Mouse (Mus musculus) mesoderm, embryonic 11.5 days (tissue): Measurements from ENCODE around the gene Slamf6.
"Not testable (repeated sequence)": the region's sequence is repeated elsewhere in the genome, so short reads cannot be mapped to it uniquely, and the experiment has no call there.

Experiments
- DNase-seq: peaks from one replicate; pipeline ENCODE4 v3.0.0-alpha.2; 2012; ENCODE audit warnings: low read depth, low spot score

Slamf6 gene

DNA sequence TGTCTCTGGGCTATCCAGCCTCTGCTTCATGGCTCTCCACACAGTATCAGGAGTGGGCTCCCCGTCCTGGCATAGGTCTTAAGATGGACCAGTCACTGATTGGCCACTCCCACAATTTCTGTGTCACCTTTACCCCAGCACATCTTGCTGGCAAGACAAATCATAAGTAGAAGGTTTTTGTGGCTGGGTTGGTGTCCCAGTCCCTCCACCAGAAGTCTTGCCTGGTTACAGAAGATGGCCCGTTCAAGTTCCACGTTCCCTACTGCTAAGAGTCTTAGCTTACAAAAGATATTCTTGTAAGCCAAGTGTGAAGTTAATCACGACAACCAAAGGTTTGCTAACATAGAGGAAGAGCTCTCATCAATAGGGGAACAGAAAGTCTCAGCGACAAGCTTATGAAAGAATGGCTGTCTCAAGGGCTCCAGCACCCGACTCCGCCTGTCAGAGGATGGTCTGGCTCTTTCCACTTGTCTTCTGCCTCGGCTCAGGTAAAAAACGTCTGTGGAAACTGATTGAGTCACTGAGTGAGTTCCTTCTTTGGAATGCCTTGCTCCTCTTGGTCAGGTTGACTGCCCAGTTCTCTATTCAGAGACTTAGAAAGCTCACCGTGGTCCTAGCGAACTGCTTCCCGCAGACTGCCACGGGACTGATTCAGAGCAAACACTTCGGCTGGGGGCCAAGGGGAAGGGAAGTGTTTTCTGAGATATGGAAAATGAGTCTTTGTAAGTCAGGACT lies at the start of gene Slamf6:
Slamf6 (plus strand) TSS at position 211 of the 735 bp plus-strand sequence.
- no peak for DNase-seq

DNA sequence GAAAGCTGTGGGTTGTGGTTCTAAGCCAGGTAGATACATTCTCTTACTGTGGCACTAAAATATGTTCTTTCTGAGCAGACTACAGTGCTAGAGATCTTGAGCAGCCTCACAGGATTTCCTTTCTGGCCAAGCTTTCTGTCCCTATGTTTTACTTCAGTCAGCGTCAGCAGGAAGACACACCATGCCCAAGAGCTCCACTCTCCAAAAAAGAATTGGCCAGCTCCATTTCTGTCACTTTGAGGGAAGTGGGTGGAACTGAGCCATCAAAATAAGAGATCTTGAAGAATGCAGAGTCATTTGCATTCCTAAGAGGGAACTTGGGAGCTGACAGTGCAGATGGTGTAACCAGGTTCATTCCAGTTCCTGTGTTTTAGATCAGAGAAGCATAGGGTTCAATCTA lies 30.3 kb upstream of the Slamf6 start:
- DNase-seq: no peak

GRCm38 (mm10) chr1:171895364-171895763 lies 22.0 kb upstream of the Slamf6 start, which contains the start of gene Gm10521:
Gm10521 (plus strand) TSS chr1:171895664.
- DNase-seq: not testable (repeated sequence)

DNA sequence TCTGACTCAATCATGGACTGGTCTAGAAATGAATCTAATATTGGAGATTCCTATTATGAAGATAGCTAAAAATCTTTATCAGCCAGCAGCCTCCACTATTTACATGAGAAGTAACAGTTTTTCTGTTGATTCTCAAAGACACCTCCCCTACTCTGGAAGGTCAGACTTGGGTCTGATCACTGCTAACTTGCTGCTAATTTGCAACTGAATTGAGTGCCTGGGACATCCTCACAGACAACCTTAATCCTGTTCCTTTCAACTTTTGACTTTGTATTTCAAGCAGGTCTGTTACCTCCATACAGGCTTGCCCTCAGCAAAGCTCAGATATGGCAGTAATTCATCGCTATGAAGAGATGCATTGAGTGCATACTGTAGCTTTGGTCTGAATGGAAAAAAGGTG lies 13.3 kb upstream of the Slamf6 start:
- DNase-seq: no peak

DNA sequence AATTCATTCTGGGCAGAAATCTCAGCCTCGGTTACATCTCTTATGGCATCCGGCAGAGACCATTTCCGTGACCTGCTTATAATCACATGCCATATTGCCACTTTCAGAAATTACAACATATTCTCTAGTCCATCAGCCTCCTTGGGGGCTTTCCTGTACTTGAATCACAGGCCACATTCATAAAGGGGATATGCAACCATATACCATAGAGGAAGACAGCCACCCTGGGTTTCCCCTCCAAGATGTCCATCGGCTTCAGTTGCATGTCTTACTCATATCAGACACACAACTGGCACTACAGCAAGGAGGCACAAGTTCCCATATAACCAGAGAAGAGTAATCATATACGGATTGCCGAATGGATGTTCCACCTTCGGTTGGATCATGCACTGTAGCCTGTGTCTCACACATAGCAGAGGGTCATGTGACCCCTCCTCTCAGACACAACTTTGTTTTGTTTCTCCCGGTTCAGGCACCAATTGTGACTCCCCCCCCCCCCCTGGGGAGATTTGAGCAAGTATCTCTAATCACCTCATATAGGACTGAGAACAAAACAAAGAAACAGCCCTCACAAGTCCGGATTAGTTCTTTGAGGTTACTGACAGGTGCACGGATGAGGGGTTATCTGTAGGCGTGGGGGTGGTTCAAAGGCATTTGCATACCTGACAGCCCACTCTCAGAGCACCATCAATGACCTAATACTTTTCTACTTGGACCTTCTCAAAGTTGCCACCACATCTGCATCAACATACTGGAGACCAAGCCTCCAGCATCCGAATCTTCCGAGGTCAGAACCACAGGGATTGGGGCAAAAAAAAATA lies 1.5 kb upstream of the Slamf6 start:
- no peak for DNase-seq

- DNase-seq: no peak
Measured at GRCm38 (mm10) chr1:171918136-171918920, 1.0 kb downstream of the Slamf6 start.

GRCm38 (mm10) chr1:171919193-171919592 lies 1.9 kb downstream of the Slamf6 start:
- no peak for DNase-seq

DNA sequence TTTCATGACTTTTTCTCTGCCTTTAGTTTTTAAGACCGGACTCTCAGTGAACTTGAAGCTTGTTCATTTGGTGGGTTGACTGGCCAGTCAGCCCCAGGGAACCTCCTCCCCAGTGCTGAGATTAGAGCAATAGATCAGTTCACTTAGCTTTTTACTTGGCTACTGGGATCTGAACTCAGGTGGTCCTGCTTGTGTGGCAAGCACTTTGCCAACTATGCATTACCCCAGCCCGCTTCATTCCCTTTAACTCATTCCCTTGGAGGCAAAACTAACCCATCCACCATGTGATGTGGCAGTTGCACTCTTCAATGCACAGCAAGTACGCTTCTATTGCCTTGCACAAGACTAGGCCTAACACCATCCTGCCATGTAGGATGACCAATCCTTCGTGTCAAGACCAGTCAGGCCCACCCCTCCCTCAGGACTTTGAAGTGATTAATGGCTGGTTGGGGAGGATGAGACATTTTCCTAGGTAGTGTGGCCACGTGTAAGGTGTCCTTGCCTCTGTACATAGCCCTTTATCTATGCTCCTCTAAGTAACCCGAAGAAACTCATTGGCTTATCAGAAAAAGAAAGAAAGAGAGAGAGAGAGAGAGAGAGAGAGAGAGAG lies 2.7 kb downstream of the Slamf6 start:
- DNase-seq: no peak

GRCm38 (mm10) chr1:171920989-171921621 lies 3.8 kb downstream of the Slamf6 start:
- DNase-seq: no peak

- no peak for DNase-seq
Measured at GRCm38 (mm10) chr1:171921641-171922040, 4.3 kb downstream of the Slamf6 start.

DNA sequence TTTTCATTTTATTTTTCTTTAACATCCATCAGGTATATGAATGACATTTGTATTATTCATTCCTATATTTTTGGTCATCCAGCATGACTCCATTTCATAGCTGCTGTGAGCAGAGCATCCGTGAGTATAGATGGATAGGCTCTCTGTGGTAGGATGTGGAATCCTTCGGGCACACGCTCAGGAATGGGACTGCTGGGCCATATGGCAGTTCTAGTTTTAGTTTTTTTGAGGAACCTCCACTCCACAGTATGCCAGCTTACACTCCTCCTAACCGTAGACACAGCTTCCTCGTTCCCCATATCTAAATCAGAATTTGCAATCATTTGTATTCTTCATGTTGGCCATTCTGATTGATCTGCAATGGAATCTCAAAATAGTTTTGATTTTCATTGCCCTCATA lies 5.5 kb downstream of the Slamf6 start:
- no peak for DNase-seq

DNA sequence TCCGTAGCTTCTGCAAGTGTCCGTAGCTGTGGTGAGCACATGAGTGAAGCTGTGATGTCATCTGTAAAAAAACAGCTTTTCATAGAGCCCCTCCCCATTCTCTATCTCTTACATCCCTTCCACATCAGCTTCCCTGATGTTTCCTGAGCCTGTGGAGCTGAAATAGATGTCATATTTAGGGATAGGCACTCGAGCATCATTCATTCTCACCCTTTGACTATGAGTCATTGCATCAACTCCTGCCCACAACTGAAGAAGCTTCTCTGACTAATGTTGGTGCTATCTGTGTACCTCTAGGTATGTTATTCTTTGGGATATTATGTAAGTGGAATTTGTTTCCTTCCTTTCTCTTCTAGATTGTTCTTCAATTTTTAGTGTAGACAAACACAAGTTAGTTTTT lies 7.6 kb downstream of the Slamf6 start:
- no peak for DNase-seq

DNA sequence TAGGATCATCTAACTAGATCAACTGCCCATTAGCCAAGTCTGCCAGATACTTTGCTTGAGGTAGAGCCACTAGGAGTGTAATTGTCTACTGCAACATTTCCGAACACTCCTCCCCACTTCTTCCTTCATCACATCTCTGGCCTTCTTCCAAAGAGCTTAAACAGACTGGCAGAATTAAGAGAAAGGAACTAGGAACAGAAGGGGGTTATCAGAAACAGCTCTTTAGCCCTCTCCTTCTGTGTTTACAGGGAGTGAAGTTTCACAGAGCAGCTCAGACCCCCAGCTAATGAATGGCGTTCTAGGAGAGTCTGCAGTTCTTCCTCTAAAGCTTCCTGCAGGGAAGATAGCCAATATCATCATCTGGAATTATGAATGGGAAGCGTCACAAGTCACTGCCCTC lies 16.5 kb downstream of the Slamf6 start:
- DNase-seq: no peak

DNA sequence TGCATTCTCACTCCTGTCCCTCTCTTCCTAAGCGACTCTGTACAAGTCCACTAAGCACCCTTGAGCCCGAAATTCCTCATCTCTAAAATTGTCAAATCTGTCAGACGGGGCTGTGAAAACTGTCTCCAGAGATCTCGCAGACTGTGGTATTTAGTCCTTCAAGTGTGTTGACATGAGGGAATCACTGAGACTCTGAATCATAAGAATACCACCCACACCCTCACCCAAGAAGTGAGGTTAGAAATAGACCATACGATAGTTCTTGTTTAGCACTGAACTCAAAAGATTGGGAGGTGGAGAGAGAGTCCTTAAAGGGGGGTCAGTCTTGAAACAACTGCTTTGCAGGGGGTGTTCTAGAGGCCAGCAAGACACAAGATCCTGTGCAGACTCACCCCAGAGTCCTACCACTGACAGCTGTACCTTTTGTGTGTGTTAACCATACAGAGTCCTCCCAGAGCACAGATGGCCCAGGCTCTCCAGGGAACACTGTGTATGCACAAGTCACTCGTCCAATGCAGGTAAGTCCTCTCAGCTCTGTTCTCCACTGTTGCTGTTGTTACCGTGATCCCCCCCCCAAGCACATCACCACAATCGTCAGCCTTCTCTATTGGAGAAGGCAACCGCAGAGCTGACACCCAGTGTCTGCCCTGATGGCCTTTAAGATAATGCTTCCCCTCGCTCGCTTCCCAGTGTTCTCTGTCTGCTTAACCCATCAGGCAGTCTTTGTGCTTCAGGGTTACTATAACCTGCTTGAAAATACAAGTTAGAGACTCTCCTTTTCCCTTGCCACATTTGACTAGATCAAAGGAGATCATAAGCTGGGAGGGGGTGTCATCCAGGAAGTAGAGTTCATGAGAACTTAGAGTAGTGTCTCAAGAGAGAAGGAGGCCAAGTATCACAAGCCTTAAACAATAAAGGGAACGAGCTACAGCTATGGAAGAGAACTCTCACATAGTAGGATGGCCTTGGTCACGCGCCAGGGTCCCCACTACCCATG lies 21.9 kb downstream of the Slamf6 start:
- no peak for DNase-seq

DNA sequence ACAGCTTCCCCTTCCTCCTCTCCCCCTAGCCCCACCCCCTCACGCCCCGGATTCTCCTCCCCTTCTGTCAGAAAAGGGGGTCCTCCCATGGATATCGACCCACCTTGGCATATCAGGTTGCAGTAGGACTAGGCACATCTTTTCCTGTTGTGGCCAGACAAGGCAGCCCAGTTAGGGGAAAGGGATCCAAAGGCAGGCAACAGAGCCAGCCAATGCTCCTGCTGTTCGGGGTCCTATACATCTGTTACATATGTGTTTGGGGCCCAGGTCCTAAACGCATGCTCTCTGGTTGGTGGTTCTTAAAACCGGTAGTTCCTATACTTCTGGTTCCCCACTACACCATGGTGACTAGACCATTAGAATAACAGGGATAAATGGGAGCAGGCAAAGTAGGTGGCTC lies 23.3 kb downstream of the Slamf6 start:
- DNase-seq: no peak

DNA sequence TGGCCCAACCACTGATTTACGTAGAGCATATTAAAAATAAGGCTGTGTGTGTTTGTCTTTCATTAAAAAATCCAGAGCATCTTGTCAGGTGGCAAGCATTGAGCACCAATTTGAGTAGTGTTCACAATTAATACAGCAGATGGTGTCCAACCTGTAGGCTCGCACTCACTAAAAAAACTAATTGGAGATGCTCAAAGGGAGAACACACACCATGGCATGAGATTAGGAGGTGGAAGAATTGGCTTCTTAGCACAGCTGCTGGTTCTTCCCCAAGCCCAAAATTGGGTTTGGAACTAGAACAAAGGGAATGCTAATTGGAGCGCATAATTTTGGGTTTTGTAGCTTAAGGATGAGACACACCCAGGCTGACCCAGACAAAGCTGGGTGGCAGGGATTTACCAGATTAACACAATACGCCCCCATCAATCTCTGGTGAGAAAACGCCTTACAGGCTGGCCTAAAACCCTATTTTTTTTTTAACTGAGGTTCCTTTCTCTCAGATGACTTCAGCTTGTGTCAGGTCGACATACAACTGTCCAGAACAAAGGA lies 29.2 kb downstream of the Slamf6 start:
- DNase-seq: no peak

DNA sequence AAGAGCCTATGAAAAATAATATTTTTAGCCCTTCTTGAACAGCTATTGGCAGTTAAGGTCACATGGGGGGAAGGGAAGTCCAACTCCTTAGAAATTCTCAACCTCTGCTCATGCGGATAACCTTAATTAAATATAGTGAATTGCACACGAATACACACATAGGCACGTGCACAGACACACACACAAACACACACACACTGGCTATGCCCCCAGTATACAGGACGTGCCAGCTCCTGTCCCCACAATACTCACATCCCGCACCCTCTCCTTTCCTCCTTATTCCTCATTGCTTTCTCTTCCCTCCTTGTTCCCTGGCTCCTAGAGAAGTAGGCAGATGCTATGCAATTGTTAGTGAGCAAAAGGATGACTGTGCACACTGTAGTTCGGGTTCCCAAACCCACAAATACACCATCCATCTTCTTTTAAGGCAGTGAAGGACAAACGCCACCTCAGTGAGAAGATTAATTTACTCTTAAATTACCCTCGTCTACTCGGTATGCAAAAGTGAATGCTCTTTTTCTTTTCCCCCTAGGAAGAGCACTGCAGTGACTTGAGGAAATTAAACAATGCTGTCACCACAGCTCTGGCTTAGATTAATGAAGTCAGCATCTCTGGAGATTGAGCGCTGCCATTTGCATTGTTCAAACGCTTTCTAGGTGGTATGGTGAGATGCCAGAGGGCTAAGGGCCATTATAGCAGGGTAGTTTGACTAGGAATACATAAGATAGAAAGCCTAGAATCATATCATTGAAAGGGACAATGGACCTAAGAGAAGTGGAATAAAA lies 31.0 kb downstream of the Slamf6 start:
- no peak for DNase-seq

- no peak for DNase-seq
Measured at GRCm38 (mm10) chr1:171948946-171949508, 31.7 kb downstream of the Slamf6 start.

DNA sequence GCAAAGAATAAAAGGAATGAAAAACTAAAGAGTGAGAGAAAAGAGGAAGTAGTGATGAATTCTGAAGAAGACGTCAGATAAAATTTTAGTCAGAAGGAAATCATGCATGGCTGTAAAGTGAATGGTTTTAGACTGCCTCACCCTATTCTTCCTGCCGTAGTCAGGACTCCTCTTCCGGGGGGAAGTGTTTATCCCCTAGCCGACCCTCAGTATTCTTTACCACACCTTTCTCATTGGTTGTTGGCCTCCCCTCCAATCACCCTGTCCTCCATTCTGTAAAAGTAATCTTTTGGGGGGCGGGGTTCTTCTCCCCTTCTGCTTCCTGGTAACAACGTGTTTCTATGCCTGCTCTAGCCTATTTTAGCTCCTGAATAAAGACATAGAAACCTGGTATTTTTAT lies 37.8 kb downstream of the Slamf6 start:
- DNase-seq: no peak
